Mouse (Mus musculus) lung, embryonic 16.5 days (tissue): ENCODE data around the gene Gm26620. TPM values are rescaled to one million over a fixed set of nuclear protein-coding genes. Genes with fewer than 3 reads are reported as not detected.

Source experiments
- ATAC-seq: fragments of 200-750 bp; cut with Nextera tagmentation; 2 replicates; pipeline ENCODE4 v1.8.0; 2017; ENCODE audit warnings: low read depth, mild to moderate bottlenecking, moderate library complexity
- H3K27ac ChIP-seq: fragments of 300-500 bp; sonication (generic); 2 replicates; pipeline ENCODE4 v1.5.1; 2014; ENCODE audit warnings: mild to moderate bottlenecking, control low read depth, low read length
- H3K27me3 ChIP-seq: fragments of 300-500 bp; sonication (generic); 2 replicates; pipeline ENCODE4 v1.6.1; 2014; ENCODE audit warnings: low read depth, low read length, mixed read lengths; ENCODE audit not compliant: control insufficient read depth, insufficient read depth
- H3K36me3 ChIP-seq: fragments of 300-500 bp; sonication (generic); 2 replicates; pipeline ENCODE4 v1.6.1; 2014; ENCODE audit warnings: low read length; ENCODE audit not compliant: control insufficient read depth, insufficient read depth
- H3K4me1 ChIP-seq: fragments of 300-500 bp; sonication (generic); replicated peaks from 2 replicates; pipeline ENCODE4 v1.6.1; 2014; ENCODE audit warnings: low read length, mixed read lengths; ENCODE audit not compliant: control insufficient read depth, insufficient read depth
- H3K4me2 ChIP-seq: fragments of 300-500 bp; sonication (generic); 2 replicates; pipeline ENCODE4 v1.6.1; 2014; ENCODE audit warnings: low read depth, low read length, control low read depth
- H3K4me3 ChIP-seq: fragments of 300-500 bp; sonication (generic); 2 replicates; pipeline ENCODE4 v1.5.1; 2014; ENCODE audit warnings: mild to moderate bottlenecking, low read length, control low read depth
- H3K9ac ChIP-seq: fragments of 300-500 bp; sonication (generic); 2 replicates; pipeline ENCODE4 v1.6.1; 2014; ENCODE audit warnings: low read length, control low read depth
- H3K9me3 ChIP-seq: fragments of 300-500 bp; sonication (generic); 2 replicates; pipeline ENCODE4 v1.6.1; 2016; ENCODE audit warnings: low read length; ENCODE audit not compliant: control insufficient read depth
- WGBS: fragments of 180-500 bp; shearing (Covaris S2); extraction: QIAGEN DNeasy Blood & Tissue Kit; methylation state at CpG from one replicate; pipeline ENCODE4 v1.1.7; 2014; 5-methylcytosine and 5-hydroxymethylcytosine counted together
- polyA plus RNA-seq: library from polyadenylated mRNA; unstranded; fragments of >200 nt; fragmentation: Nextera tagmentation; extraction: Ambion mirVana; gene quantifications from 2 replicates; pipeline ENCODE4 v1.2.1, GENCODE M21; 2015

Gm26620 gene
- polyA plus RNA-seq, 1 experiment from 2014 or later, result 0.20 TPM

DNA sequence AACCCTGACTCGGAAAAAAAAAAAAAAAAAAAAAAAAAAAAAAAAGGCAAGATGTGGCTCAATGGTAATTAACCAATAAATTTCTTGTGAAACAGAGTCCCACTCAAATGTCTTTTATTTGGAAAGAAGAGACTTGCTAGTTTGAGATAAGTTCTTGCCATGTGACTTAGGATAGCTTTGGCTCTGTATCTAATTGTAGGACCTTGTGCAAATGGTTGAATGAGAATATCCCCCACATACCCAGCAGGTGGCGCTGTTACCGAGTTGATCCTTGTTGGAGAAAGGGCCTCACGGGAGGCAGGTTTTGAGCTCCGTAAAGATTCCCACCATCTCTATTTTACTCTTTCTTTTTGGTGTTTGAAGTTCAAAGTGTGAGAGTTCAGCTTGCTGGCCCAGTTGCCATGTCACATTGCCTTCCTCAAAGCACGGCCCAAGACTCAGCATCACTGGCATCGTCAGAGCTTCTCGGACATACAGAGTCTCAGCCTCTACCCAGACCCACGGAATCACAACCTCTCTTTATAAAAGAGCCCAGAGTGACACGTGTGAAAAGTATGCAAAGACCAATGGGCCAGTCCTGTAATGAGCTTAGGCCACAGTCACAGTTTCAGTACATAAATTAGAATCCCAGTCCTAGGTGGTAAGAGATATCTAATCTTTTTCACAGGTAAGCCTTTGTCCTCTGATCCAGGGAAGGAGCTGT lies 16.8 kb downstream of the Gm26620 start:
- 29% methylated on average over 10 of the region's 10 CpGs for WGBS
- Histone ChIP-seq H3K4me1 (no peaks in the 10 kb centered on the region), H3K27me3 (peaks cover 14% of the 10 kb centered on the region), H3K27ac (no peak overlapping the region), H3K9ac (no peak overlapping the region), H3K9me3 (no peaks in the 10 kb centered on the region), H3K4me2 (peak overlapping the region; percentile 26; the same call in 1 of the 2 replicates), H3K36me3 (no peaks in the 10 kb centered on the region), H3K4me3 (no peak overlapping the region)
- ATAC-seq, result 0 out of 2 replicates have a peak, but pooled peaks have one; percentile 52

DNA sequence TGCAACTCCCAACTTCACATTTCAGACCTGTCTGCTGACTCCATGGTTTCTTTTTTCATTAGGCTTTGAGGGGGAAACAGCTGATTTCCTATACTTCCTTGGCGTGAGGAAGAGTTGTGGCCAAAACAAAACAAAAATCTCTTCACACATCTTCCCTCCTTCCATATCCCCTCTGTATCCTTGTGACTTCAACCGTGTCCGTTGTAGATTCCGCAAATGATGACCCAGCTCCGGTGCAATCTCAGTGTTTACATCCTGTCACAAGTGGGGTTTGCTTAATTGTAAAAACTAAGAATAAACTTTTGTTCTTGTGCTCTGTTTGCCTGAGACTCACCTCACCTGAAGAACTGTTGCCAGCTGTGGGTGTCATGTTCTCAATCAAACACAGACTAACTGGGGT lies 18.6 kb downstream of the Gm26620 start:
- peaks cover 28% of the 10 kb centered on the region for H3K27me3 ChIP-seq
- 29% methylated on average over 5 of the region's 5 CpGs for WGBS

DNA sequence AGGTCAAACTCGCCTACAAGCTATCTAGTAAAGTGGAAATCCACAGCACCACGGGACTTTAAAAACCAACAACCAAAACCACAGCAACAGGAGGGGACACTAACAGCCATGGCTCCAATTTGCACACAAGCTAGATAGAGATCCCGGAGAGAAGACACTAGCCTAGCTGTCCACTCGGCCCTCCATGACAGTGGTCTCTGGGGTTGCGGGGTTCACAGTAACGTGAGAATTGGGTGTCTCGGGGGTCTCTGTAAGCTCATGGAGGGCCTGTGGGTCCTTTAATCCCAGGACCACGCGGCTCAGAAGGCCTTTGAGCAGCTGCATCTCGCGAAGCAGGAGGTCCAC lies 22.2 kb downstream of the Gm26620 start:
- H3K27ac ChIP-seq, result no peak overlapping the region
- no peaks in the 10 kb centered on the region for H3K36me3 ChIP-seq
- 23% methylated on average over 11 of the region's 11 CpGs for WGBS
- H3K9ac ChIP-seq, result 0 out of 2 replicates have a peak overlapping the region, but pooled peaks have one; percentile 11
- peaks cover 36% of the 10 kb centered on the region for H3K27me3 ChIP-seq
- H3K9me3 ChIP-seq, result no peaks in the 10 kb centered on the region
- ATAC-seq, result no peak
- H3K4me2 ChIP-seq, result peak overlapping the region; percentile 61
- H3K4me1 ChIP-seq, result peaks cover 13% of the 10 kb centered on the region
- peak overlapping the region; percentile 54 for H3K4me3 ChIP-seq

More for the DNA sequence above, 18.6 kb downstream of the Gm26620 start:
- Histone ChIP-seq H3K9me3 (no peaks in the 10 kb centered on the region), H3K4me3 (no peak overlapping the region), H3K9ac (no peak overlapping the region), H3K36me3 (no peaks in the 10 kb centered on the region), H3K4me2 (no peak overlapping the region), H3K27ac (no peak overlapping the region), H3K4me1 (peaks cover 12% of the 10 kb centered on the region)
- no peak for ATAC-seq

DNA sequence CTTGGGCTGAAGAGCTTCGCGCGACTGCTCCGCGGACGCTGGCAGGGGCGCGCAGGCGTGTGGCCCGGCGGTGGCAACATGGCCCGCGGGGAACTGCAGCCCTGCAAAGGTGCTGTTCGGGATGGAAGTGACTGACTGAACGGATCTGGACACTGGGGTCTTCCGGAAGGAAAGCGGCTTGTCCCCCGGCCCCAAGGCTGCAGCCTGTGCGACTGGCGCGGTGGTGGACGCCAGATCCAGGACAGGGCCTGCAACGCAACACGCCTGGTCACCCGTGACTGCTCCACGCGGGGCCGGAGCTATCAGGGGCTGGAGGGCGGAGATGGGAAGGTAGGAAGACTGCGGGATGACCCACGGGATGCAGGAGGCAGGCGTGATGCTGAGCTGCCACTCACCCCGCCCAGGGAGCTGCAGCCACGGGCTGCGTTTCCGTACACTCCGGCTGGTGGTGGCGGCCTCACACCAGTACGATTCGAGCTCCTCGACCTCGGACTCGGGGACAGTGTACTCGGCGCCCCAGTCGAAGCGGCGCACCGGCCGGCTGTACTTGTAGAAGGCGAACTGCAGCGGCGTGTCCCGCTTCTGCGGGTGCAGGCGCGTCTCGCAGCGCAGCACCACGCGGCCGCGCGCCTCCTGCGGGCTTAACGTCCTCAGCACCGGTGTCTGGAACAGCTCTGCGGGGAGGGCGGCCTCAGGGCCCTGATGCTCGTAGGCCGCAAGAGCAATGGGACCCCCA lies 22.8 kb downstream of the Gm26620 start:
- H3K4me2 ChIP-seq, result peak overlapping the region; percentile 61
- under 1% methylated on average over 71 of the region's 71 CpGs for WGBS
- peaks cover 13% of the 10 kb centered on the region for H3K4me1 ChIP-seq
- peak overlapping the region; percentile 44; the same call in 1 of the 2 replicates for H3K9ac ChIP-seq
- H3K36me3 ChIP-seq, result no peaks in the 10 kb centered on the region
- no peak overlapping the region for H3K27ac ChIP-seq
- H3K27me3 ChIP-seq, result peaks cover 36% of the 10 kb centered on the region
- no peaks in the 10 kb centered on the region for H3K9me3 ChIP-seq
- peak overlapping the region; percentile 54 for H3K4me3 ChIP-seq
- ATAC-seq, result peak; percentile 72

DNA sequence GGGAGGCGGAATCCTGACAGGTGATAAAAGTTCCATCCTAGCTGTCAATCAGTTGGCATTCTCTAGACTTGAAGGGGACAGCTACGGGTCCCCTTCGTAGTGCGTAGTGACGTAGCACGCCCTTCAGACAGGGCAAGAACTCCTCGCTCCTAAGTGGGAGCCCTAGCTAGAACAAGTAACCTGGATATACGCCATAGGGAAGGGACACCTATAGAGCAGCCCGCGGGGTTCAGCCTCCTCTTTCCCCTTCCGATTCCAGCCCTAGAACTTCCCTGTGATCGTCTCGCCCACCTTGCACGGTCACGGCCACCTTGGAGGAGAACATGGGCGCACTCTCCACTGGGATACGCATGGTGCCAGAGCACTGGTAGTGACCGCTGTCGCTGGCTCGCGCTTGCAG lies 23.5 kb downstream of the Gm26620 start:
- Histone ChIP-seq H3K9ac (no peak overlapping the region), H3K27me3 (peaks cover 36% of the 10 kb centered on the region), H3K27ac (no peak overlapping the region), H3K4me1 (peaks cover 13% of the 10 kb centered on the region), H3K4me3 (peak overlapping the region; percentile 54), H3K36me3 (no peaks in the 10 kb centered on the region), H3K4me2 (peak overlapping the region; percentile 61), H3K9me3 (no peaks in the 10 kb centered on the region)
- WGBS, result 11% methylated on average over 21 of the region's 21 CpGs
- no peak; the same call in 1 of the 2 replicates for ATAC-seq

DNA sequence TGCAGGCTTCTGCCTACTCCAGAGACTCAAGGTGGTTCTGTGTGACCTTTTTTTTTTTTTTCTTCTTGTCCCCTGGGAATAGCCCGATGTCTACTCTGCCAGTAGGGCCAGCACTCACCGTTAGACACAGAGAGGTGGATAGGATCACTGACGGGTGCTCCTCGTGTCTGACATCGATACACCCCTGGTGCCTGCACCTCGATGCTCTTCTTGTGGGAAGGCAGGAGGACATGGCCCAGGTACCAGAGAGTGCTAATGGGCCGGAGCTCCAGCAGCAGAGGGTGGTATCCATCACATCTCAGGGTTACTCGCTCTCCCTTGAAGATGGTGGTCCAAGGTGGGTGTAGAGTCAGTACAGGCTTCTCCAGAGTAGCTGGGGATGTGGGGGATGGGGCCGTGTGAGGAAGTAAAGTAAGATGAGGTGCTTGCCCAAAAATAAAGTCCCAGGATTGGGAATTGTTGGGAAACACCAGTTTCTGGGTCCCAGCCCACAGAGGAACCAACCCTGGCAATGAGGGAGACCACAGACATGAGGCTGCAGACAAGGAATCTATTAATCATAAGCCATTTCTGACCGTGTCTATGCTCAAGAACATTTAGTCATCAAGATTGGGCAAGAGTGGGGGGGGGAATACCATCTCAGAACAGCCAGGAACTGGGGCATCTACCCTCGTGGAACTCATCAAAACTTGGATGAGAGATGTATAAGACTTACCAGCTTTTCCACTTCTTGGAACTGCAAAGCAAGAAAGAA lies 27.2 kb downstream of the Gm26620 start:
- no peak overlapping the region for H3K4me2 ChIP-seq
- no peaks in the 10 kb centered on the region for H3K9me3 ChIP-seq
- no peak overlapping the region for H3K9ac ChIP-seq
- H3K36me3 ChIP-seq, result no peaks in the 10 kb centered on the region
- peaks cover 13% of the 10 kb centered on the region for H3K4me1 ChIP-seq
- peaks cover 26% of the 10 kb centered on the region for H3K27me3 ChIP-seq
- no peak overlapping the region for H3K27ac ChIP-seq
- WGBS, result 74% methylated on average over 11 of the region's 11 CpGs
- no peak for ATAC-seq
- no peak overlapping the region for H3K4me3 ChIP-seq

DNA sequence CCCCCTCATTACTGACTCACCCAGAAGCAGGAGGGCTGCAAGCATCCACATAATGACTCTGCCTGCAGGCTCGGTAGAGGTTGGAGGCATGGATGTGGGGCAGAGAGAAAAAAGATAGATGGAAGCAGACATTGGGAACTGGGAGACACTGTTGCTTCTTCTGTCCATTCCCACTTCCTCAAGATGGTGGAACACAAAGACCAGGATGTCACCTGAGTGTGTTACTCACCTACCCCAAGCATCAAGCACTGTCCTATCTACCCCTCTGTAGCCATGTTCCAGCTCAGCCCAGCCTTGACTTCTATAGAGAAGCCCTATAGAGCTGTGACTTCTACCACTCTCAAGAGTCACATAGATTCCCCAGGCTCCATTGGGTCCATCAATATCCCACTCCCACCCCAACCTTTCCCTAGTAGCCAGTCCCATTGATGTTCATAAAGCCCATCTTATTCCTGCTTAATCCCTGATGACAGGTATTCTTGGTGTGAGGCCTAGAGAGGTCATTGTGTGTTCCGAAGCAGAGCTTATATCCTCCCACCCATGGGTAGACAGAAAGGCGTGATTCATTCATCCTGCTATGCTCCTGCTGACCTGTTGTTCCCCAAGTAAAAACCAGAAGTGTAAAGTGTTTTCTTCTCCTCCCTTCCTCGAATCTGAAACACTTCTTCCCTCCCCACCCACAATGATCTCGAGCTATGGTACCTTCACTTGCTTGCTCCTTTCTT lies 28.2 kb downstream of the Gm26620 start, which contains the start of gene Fcrlb:
Fcrlb (minus strand) TSS at position 51 of the 725 bp plus-strand sequence.
- Histone ChIP-seq H3K4me1 (peaks cover 4% of the 10 kb centered on the region; the same call in 1 of the 2 replicates), H3K36me3 (no peaks in the 10 kb centered on the region), H3K4me2 (no peak within 1 kb of the TSS), H3K27me3 (peaks cover 17% of the 10 kb centered on the region), H3K27ac (no peak within 1 kb of the TSS), H3K9me3 (no peaks in the 10 kb centered on the region), H3K4me3 (no peak within 1 kb of the TSS), H3K9ac (no peak within 1 kb of the TSS)
- WGBS, result 61% methylated on average over 5 of the region's 5 CpGs
- ATAC-seq, result no peak

DNA sequence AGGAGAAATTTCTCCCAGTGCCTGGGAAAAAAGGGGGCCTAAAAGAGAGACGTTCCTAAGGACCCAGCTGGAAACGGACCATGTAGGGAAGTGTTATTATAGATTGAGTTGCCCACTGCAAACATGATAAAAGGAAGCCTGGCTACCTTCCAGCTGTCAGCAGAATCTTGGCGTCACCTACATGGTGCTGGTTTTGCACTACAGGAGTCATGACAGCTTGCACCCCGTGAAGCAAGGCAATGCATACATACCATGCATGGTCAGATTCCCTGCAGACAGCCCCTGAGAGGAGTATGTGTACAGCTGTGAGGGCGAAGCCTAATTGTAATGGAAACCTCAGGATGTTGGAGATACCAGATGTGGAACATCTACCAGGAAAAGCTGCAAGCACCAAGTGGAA lies 30.8 kb downstream of the Gm26620 start:
- no peaks in the 10 kb centered on the region for H3K9me3 ChIP-seq
- no peak overlapping the region for H3K4me2 ChIP-seq
- H3K4me1 ChIP-seq, result no peaks in the 10 kb centered on the region
- no peaks in the 10 kb centered on the region for H3K36me3 ChIP-seq
- no peak overlapping the region for H3K27ac ChIP-seq
- H3K4me3 ChIP-seq, result no peak overlapping the region
- WGBS, result 45% methylated on average over 5 of the region's 5 CpGs
- no peak overlapping the region for H3K9ac ChIP-seq
- ATAC-seq, result no peak
- peaks cover 1% of the 10 kb centered on the region; the same call in 1 of the 2 replicates for H3K27me3 ChIP-seq
